Mouse (Mus musculus): ENCODE measurements at regions not wholly inside any gene's neighbourhood (a gene's known extent, or its start where the extent isn't known, plus 50 kb on each side); places are given as distances from the start of the nearest gene placed in this dataset.

DNA sequence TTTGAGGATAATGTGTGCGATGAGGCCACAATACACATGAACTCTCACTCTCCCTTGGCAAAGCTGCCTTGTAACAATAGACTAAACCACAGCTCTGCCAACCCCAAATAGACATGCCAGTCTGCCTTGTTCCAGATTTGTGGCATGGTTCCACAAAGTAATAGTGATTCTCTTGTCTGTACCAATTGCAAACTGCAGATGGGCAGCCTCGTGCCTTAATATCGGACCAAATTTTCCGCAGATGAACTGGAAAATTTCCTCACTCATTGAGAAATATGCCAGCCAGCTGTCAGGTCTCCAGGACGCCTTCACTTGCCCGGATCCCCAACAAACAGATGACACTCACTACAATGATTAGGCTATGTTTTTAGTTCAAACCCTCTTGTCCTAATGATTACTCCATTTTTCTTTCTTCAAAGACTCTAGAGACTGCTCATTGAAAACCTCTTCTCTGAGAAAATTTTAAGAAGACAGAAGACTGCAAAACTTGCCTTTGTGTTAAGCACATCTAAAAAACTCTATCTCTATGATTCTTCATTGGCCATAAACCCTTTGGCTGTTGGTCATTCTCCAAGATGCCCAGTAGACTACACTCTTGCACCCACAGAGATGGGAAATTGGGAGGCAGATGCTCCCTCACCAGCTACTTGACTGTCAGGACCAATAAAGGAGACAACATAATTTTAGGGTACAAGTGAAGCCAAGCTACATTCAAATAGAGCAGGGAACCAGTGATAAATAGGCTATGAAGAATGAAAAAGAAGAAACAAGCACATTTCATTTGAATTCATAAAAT is 483.1 kb downstream of the Elavl2 start:
- 91% methylated on average over 6 of the region's 6 CpGs for WGBS
- DNase-seq (ENCODE audit: low spot score) (no peak), ATAC-seq (ENCODE audit: low FRiP score, low read depth) (no peak)
- Histone ChIP-seq H3K36me3 (ENCODE audit: control insufficient read depth, insufficient read depth, low read length) (no peaks in the 10 kb centered on the region), H3K9me3 (ENCODE audit: control insufficient read depth, low read length) (no peaks in the 10 kb centered on the region), H3K27me3 (ENCODE audit: control insufficient read depth, insufficient read depth, low read length) (no peaks in the 10 kb centered on the region), H3K4me1 (ENCODE audit: control insufficient read depth, insufficient read depth, low read length) (no peaks in the 10 kb centered on the region), H3K9ac (ENCODE audit: low read depth, low read length, severe bottlenecking) (no peak overlapping the region), H3K27ac (replicated peaks; ENCODE audit: low read depth, low read length) (no peak overlapping the region), H3K4me3 (replicated peaks; ENCODE audit: low read length) (no peak overlapping the region), H3K4me2 (replicated peaks; ENCODE audit: low read depth, low read length, severe bottlenecking) (no peak overlapping the region)
- TF ChIP-seq POLR2A (IDR thresholded peaks at IDR 0.05; ENCODE audit: borderline replicate concordance, extremely low read depth, insufficient read depth, insufficient read length), result no peak

DNA sequence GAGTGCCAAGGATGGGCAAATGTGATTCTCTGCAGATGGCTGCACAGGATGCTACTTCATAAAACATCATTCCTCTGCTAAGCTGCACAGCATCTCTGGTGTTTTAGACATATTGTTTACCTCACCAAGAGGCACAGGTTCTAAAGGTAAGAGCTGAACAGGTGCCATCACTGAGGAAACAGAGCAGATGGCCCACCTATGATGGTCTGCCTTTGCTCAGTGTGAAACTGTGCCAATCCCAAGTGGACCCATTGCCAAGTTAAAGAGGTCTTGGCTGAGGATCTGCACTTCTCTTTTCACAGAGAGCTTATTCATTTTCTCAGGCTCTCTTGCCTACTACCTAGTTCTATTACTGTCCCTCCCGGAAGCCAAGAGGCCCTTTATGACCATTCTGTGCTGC is 494.3 kb downstream of the Elavl2 start:
- WGBS, result 80% methylated on average over 1 of the region's 1 CpGs
- H3K9me3 ChIP-seq (ENCODE audit: control insufficient read depth, low read length), result no peaks in the 10 kb centered on the region
- no peak for TF ChIP-seq POLR2A (IDR thresholded peaks at IDR 0.05; ENCODE audit: borderline replicate concordance, extremely low read depth, insufficient read depth, insufficient read length)
- no peaks in the 10 kb centered on the region for H3K27me3 ChIP-seq (ENCODE audit: control insufficient read depth, insufficient read depth, low read length)
- no peak overlapping the region for H3K27ac ChIP-seq (replicated peaks; ENCODE audit: low read depth, low read length)
- no peak overlapping the region for H3K4me2 ChIP-seq (replicated peaks; ENCODE audit: low read depth, low read length, severe bottlenecking)
- H3K4me1 ChIP-seq (ENCODE audit: control insufficient read depth, insufficient read depth, low read length), result no peaks in the 10 kb centered on the region
- H3K4me3 ChIP-seq (replicated peaks; ENCODE audit: low read length), result no peak overlapping the region
- no peak overlapping the region for H3K9ac ChIP-seq (ENCODE audit: low read depth, low read length, severe bottlenecking)
- H3K36me3 ChIP-seq (ENCODE audit: control insufficient read depth, insufficient read depth, low read length), result no peaks in the 10 kb centered on the region
- ATAC-seq (ENCODE audit: low FRiP score, low read depth) (no peak), DNase-seq (ENCODE audit: low spot score) (no peak)

DNA sequence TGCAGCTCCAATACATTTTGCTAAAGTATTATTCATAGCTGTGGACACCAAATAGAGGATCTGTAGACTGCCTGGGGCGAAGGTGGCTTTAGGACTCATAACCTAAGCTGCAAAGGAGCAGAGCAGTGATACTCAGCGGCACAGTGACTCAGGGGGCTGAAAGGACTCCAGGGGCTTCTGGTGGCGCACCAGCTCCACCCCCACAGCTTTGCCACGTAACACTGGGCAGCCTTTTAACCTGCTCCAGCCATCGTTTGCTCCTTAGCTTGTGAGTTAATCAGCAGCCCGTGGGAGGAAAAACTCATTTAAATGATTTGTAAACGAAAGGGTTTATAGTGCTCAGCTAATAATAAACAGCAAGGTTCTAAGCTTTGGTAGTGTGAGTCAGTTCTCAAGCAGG is 532.4 kb downstream of the Elavl2 start:
- no peak for TF ChIP-seq POLR2A (IDR thresholded peaks at IDR 0.05; ENCODE audit: borderline replicate concordance, extremely low read depth, insufficient read depth, insufficient read length)
- Histone ChIP-seq H3K9ac (ENCODE audit: low read depth, low read length, severe bottlenecking) (no peak overlapping the region), H3K27ac (replicated peaks; ENCODE audit: low read depth, low read length) (no peak overlapping the region), H3K4me3 (replicated peaks; ENCODE audit: low read length) (no peak overlapping the region), H3K4me1 (ENCODE audit: control insufficient read depth, insufficient read depth, low read length) (no peaks in the 10 kb centered on the region), H3K9me3 (ENCODE audit: control insufficient read depth, low read length) (no peaks in the 10 kb centered on the region), H3K27me3 (ENCODE audit: control insufficient read depth, insufficient read depth, low read length) (no peaks in the 10 kb centered on the region), H3K4me2 (replicated peaks; ENCODE audit: low read depth, low read length, severe bottlenecking) (no peak overlapping the region), H3K36me3 (ENCODE audit: control insufficient read depth, insufficient read depth, low read length) (no peaks in the 10 kb centered on the region)
- ATAC-seq (ENCODE audit: low FRiP score, low read depth) (no peak), DNase-seq (ENCODE audit: low spot score) (no peak)
- WGBS, result 27% methylated on average over 7 of the region's 7 CpGs

DNA sequence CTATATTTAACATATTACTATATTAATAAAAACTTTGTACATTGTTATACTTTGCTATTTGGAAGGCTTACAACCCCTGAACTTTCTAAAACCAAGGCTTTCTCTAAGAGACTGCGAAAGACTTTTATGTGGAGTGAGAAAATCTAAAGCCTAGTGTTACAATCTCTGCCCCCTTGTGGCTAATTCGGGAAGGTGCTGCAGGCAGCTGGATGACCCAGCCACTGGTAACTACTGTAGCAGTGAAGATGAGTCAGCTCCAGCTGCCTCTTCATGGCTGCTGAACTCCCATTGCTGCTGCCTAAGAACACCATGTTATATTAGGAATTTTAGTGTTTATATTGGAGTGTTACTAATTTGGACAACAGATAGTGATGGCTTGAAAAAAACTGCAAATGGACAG is 539.7 kb downstream of the Elavl2 start:
- WGBS, result 40% methylated on average over 2 of the region's 2 CpGs
- Histone ChIP-seq H3K4me1 (ENCODE audit: control insufficient read depth, insufficient read depth, low read length) (no peaks in the 10 kb centered on the region), H3K36me3 (ENCODE audit: control insufficient read depth, insufficient read depth, low read length) (no peaks in the 10 kb centered on the region), H3K9ac (ENCODE audit: low read depth, low read length, severe bottlenecking) (no peak overlapping the region), H3K9me3 (ENCODE audit: control insufficient read depth, low read length) (no peaks in the 10 kb centered on the region), H3K27ac (replicated peaks; ENCODE audit: low read depth, low read length) (no peak overlapping the region), H3K4me2 (replicated peaks; ENCODE audit: low read depth, low read length, severe bottlenecking) (no peak overlapping the region), H3K4me3 (replicated peaks; ENCODE audit: low read length) (no peak overlapping the region), H3K27me3 (ENCODE audit: control insufficient read depth, insufficient read depth, low read length) (no peaks in the 10 kb centered on the region)
- ATAC-seq (ENCODE audit: low FRiP score, low read depth) (no peak), DNase-seq (ENCODE audit: low spot score) (peak; percentile 23)
- no peak for TF ChIP-seq POLR2A (IDR thresholded peaks at IDR 0.05; ENCODE audit: borderline replicate concordance, extremely low read depth, insufficient read depth, insufficient read length)

DNA sequence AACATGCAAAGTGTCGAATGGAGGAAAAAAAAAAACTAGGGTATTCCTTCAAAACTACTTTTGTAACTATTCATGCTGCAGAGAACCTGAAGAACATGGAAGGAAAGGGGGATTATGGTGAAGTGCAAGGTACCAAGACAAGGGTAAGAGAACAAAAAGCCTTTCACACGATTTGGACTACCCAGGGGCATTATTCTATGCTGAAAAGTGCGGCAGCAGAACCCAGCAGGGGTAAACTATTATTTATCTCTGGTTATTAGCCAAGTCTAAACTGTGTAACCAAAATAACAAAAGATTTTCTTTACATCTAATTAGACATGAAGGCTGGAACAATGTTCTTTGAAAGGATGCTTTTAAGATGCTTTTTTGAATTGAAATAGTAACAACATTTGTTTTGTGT is 560.8 kb downstream of the Elavl2 start:
- Histone ChIP-seq H3K27ac (replicated peaks; ENCODE audit: low read depth, low read length) (no peak overlapping the region), H3K9ac (ENCODE audit: low read depth, low read length, severe bottlenecking) (no peak overlapping the region), H3K4me3 (replicated peaks; ENCODE audit: low read length) (no peak overlapping the region), H3K36me3 (ENCODE audit: control insufficient read depth, insufficient read depth, low read length) (no peaks in the 10 kb centered on the region), H3K4me1 (ENCODE audit: control insufficient read depth, insufficient read depth, low read length) (no peaks in the 10 kb centered on the region), H3K4me2 (replicated peaks; ENCODE audit: low read depth, low read length, severe bottlenecking) (no peak overlapping the region), H3K9me3 (ENCODE audit: control insufficient read depth, low read length) (no peaks in the 10 kb centered on the region), H3K27me3 (ENCODE audit: control insufficient read depth, insufficient read depth, low read length) (no peaks in the 10 kb centered on the region)
- no peak for TF ChIP-seq POLR2A (IDR thresholded peaks at IDR 0.05; ENCODE audit: borderline replicate concordance, extremely low read depth, insufficient read depth, insufficient read length)
- ATAC-seq (ENCODE audit: low FRiP score, low read depth) (no peak), DNase-seq (ENCODE audit: low spot score) (no peak)
- 68% methylated on average over 3 of the region's 3 CpGs for WGBS
